Mouse (Mus musculus): ENCODE measurements around the gene Exoc3l.

DNA sequence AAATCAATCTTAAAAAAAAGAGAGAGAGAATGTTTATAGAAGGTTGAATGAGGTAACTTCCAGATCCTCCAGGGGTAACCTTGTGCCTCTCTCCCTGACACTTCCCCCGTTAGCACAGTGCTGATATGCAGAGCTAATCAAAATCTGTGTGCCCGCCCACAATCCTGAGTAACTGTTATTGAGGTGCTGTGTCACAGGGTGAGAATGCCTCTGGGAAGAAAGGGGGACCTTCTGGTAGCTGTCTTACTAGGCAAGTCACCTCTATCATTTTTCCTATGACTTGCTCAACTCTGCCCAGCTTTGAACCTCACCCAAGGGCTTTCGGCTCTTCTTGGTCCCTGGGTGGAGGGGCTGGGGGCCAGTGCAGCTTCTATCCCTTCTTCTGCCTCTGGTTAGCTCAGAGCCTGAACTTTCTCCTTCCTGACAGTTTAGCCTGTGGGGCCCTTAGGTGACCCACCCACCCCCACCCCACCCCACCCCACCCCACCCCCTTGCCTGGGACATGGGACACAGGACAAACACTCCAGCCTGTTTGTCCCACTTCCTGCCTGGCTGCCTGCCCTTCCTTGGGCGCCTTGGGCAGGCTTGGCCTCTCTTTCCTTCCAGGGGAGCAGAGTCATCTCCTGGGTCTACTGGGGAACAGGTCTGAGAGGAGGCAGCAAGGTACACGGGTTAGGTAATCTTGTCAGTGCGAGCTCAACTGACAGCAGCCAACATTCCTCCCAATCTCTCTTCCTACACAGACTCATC lies 44.2 kb upstream of the Exoc3l start:
- TF ChIP-seq POLR2A (IDR thresholded peaks at IDR 0.05; ENCODE audit: low read depth, low read length) (no peak), CTCF (IDR thresholded peaks at IDR 0.05; ENCODE audit: borderline replicate concordance, insufficient read depth, low read length) (no peak)
